Mouse (Mus musculus): Measurements from ENCODE around the gene Zfp941.

Zfp941 gene

GRCm38 (mm10) chr7:140821653-140822329, at the start of gene Zfp941:
Zfp941 (minus strand) TSS chr7:140822178.
- peak; percentile 30 for DNase-seq

DNA sequence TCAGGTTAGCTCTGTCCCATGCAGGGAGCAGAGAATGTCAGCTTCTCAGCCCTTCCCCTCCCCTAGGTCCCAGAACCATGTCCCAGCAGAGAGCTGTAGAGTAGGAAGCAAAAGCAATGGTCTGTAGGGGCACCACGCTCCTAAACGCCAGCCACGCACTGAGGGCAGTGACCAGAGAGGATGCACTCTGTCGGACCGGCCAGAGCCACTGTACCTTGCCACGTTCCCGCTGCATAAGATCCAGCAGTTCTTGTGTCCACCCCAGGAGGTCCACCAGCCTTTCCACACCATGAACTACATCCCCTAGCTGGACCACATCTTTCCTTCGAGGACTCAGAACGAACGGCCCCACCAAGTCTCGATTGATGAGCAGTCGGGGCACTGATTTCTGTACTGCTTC, 42.8 kb upstream of the Zfp941 start:
- no peak for DNase-seq

DNA sequence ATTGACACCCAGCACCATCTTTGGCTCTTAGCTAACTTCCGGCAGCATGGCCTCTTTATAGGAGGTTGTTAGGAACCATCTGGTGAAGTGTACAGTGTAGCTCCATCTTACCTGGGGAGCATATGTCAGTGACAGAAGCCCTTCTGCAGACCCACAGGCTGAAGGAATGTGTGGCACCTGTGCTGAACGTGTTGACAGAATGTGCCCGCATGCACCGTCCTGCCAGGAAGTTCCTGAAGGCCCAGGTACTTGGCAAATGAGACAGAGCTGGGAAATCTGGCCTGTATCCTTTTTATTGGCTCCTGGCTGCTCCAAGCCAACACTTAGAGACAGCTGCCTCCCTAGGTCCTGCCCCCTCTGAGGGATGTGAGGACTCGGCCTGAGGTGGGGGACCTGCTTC, 38.8 kb upstream of the Zfp941 start:
- no peak for DNase-seq

- no peak for DNase-seq
Measured at GRCm38 (mm10) chr7:140859997-140860396, 38.0 kb upstream of the Zfp941 start.

- no peak for DNase-seq
Measured at GRCm38 (mm10) chr7:140858746-140859145, 36.8 kb upstream of the Zfp941 start.

DNA sequence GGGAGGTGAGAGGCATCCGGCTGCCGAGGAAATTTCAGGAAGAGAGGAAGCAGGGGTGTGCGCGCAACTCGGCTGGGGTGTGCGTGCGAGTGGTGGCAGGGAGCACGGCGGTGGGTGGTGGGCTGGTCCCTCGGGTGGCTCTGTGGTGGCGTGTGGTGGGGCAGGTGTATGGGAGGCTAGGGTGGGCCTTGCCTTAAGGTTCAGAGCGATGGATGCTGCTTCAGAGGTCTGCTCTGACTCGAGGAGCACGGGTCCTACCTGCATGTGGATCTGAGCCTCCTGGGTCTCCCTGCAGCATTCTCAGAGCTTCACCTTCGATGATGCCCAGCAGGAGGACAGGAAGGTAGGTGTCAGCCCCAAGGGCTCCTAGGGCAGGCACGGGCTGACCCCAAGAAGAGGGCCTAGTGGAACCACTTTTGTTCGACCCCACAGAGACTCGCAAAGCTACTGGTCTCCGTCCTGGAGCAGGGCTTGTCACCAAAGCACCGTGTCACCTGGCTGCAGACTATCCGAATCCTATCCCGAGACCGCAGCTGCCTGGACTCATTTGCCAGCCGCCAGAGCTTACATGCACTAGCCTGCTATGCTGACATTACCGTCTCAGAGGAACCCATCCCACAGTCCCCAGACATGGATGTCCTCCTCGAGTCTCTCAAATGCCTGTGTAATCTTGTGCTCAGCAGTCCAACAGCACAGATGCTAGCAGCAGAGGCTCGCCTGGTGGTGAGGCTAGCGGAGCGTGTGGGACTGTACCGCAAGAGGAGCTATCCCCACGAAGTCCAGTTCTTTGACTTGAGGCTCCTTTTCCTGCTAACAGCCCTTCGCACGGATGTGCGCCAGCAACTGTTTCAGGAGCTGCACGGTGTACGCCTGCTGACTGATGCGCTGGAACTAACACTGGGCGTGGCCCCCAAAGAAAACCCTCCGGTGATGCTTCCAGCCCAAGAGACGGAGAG, 35.9 kb upstream of the Zfp941 start, which contains the start of gene Bet1l:
Gene Bet1l, minus strand, starts transcription at position 28 of the 956 bp plus-strand sequence.
- DNase-seq = no peak

DNA sequence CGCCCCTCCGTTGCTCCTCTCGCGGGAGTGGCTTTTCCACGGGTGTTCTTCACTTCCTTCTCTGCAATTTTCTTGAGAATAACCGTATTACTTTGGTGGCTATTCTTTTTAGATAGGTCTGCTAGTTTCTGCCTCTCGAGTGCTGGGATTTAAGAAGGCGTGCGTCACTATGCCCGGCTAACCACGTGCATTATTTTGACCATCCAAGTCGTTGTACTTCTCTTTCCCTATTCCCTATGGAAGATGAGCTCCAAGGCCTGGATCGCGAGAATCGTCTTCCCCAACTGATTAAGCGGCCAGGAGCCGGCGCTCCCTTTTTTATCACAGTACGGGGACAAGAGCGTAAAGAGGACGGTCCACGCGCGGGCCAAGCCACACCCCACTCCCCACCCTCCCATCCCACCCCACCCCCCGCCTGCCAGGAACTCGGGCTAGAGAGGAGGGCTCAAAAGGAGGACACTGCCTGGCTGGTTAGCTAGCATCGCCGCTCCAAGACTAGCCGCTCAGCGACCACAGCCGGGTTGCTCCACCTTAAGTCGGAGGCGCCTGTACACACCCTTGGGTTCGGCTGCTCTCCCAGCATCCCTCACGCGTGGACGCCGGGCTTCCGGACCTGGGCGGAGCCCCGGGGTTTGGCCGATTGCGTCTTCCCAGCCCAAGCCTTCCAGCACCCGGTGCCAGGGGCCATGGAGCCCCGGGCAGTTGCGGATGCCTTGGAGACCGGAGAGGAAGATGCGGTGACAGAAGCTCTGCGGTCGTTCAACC, 35.0 kb upstream of the Zfp941 start, which contains the start of gene Ric8a:
Gene Ric8a, plus strand, starts transcription at position 173 of the 765 bp plus-strand sequence.
- peak; percentile 96 for DNase-seq

DNA sequence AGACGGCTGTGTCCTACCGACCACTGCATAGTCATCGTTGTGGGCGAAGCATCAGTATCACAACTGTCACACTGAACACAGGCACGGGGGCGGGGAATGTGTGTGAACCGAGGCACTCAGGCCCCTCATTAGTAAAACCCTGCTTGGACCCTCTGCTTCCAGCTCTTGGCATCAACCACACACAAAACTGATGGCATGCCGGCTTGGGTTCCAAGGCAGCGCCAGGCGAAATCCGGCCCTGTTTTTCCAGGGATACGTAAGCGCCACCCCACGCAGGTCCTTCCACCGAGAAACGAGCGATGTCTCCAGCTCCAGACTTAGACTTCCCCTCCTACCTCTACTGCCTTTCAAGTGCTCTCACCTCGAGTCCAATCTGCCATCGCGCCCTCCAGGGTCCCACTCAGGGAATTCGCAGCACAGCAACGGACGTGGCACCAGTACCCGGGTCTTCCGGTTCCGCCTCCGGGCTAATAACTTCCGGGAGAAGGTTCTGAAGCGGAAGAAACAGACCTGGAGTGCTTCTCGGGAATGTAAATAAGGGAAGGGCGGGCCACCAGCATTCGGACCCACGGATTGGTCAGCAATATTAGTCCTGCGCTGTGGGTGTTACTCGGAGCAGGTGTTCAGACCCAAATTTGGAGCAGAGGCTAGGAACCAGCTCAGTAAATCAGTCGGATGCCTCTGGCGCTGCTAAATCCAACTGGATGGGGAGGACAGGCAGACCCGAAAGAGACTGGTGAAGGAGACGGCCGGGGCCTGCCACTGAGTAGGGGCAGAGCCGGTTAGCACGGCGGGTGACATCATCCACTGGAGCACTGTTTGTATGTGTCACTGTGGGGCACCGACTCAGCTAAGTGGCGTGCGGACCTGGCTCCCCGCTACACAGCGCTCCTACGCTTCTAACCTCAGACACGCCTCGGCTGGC, 34.1 kb upstream of the Zfp941 start, which contains the start of gene Gm45785:
Gene Gm45785, minus strand, starts transcription at position 472 of the 925 bp plus-strand sequence.
- DNase-seq = peak; percentile 93

GRCm38 (mm10) chr7:140855181-140855580, 33.2 kb upstream of the Zfp941 start:
- no peak for DNase-seq

DNA sequence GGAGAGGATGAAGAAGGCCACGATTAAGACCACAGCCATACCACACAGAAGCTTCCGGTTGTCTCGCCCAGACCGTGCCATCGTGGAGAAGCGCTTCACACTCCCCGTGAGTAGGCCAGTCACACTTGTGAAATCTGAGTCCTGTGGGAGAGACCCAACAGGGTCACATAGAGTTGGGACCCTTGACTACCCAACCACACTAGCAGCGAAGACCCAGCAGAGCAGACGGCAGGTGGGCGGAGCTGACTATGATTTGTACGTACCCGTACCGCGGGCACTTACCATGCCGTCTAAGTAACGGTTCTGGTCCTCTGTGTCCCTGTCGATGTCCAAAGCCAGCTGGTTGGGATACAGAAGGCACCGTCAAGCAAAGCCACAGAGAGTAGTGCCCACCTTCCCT, 32.5 kb upstream of the Zfp941 start:
- no peak for DNase-seq

GRCm38 (mm10) chr7:140853386-140853785, 31.4 kb upstream of the Zfp941 start:
- DNase-seq = no peak

DNA sequence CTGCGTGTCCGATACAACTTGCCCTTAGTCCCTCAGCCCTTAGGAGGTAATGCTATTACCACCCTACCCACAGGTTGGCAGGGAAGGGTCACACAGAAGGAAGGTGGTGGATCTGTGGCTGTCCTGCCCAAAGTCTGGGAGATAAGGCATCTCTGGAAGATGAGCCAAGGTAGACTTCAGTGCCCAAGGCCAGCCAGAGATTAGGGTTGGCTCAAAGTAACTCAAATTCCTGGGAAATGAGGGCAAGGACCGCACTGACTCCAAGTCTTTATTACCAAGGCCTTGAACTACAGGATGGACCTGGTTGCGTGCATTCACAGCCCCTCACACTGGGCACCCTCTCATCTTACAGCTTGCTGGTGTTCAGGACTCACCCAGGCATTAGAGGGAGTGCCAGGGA, 29.9 kb upstream of the Zfp941 start:
- no peak for DNase-seq

GRCm38 (mm10) chr7:140848591-140848990, 26.6 kb upstream of the Zfp941 start:
- no peak for DNase-seq

DNA sequence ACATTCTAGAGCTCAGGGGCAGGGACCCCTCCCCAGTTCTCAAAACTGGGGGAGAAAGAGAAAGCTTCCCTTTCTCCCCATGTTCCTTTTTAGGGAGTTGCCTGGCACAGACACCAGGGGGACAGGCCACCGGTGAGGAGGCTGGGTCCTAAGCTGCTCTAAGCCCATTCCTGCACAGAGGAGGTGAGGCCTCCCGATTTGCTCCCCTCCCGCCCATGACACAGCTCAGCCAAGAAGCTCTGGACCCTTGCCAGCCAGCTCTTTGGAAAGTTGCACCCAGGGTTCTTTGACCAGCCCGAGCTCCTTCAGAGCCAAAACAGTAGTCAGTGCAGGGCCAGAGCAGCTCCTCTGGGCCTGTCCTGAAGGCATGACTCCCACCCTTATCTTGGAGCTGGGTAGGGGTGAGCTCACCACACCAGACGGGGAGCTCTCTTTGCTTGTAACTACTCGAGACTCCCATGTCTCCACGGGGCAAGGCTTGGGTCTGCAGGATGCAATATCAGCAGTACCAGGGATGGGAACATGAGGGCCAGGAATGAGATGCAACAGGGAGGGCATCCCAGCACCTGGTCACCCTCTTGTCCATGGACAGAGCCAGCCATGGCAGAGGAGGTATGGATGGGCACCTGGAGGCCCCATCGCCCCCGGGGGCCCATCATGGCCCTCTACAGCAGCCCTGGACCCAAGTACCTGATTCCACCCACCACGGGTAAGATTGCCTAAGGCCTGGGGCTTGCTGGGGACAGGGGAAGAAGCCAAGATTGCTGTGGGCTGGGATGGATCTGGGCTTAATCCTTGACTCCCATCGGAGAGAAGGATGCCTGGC, 26.0 kb upstream of the Zfp941 start, which contains the start of gene Odf3:
Gene Odf3, plus strand, starts transcription at position 51 of the 826 bp plus-strand sequence.
- peak; percentile 61 for DNase-seq

- DNase-seq = no peak
Measured at GRCm38 (mm10) chr7:140846676-140847075, 24.7 kb upstream of the Zfp941 start.

DNA sequence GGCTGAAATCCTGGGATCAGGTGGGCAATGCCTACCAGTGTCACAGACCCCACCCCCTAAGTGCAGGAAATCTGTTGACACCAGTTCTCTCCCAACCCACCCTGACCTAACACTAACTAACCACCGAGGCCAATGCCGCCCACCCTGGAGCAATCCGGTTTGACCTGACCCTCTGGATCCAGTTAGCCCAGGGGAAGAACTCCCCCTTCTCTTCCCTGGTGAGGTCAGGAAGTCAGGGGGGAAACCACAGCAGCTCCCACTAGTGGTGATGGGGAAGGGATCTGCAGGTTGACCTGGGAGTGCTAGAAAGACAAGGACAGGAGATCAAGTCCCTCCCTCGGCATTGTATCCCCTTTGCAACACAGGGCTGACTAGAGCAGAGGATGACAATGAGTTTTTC, 23.7 kb upstream of the Zfp941 start:
- DNase-seq = no peak

GRCm38 (mm10) chr7:140844905-140845665, 23.1 kb upstream of the Zfp941 start, which contains the start of gene Scgb1c1:
Scgb1c1 (plus strand) TSS chr7:140845547.
- peak; percentile 96 for DNase-seq

DNA sequence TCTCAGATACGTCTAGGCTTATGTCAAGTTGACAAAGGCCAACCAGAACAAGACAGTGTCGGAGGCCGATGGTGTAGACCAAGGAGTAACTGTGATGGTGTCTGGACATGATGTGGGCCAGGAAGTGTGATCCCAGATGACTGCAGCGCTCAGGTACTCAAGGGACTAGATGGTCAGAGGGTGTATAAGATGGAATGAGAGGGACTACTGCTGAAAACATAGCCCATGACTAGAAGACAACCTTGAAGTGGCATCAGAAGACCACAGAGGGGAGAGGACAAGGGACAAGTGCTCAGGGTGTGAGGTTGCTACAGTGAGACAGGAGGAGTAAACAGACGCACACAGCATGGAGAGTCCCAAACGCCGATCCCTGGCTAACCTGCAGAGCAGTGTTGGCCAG, 21.8 kb upstream of the Zfp941 start:
- no peak for DNase-seq

Data from lung, postnatal 10 days (tissue).